Mouse (Mus musculus) MEL (cell line): Measurements from ENCODE around the gene Ate1. TPM values are rescaled to one million over a fixed set of nuclear protein-coding genes. Genes with fewer than 3 reads are reported as not detected.

Source experiments
- DNase-seq: peaks from one replicate; pipeline ENCODE4 v3.0.0; 2011; ENCODE audit warnings: low read depth, low spot score
- H3K27ac ChIP-seq: 2 replicates; pipeline ENCODE4 v1.5.1; 2012; ENCODE audit warnings: low read depth, mild to moderate bottlenecking, control low read depth, low read length, moderate library complexity; ENCODE audit not compliant: control insufficient read depth
- H3K27me3 ChIP-seq, 2 experiments: fragments of 150-350 bp in 1 of 2; sonication (generic) in 1 of 2; 2 replicates each; pipeline ENCODE4 v1.6.1; 2012; ENCODE audit warnings: low read length in 2 of 2, mild to moderate bottlenecking in 2 of 2, improper control_type of control experiment in 1 of 2, moderate library complexity in 1 of 2; ENCODE audit not compliant: insufficient read depth in 2 of 2, control insufficient read depth in 1 of 2
- H3K36me3 ChIP-seq, 2 experiments: 2 replicates each; pipeline ENCODE4 v1.6.1; 2012 to 2014; ENCODE audit warnings: low read length in 2 of 2, improper control_type of control experiment in 1 of 2, inconsistent platforms in 1 of 2, mild to moderate bottlenecking in 1 of 2; ENCODE audit not compliant: insufficient read depth in 2 of 2, control insufficient read depth in 1 of 2
- H3K4me1 ChIP-seq, 2 experiments: fragments of 150-350 bp in 1 of 2; sonication (generic) in 1 of 2; 2 replicates each; pipeline ENCODE4 v1.6.1; 2012; ENCODE audit warnings: low read length in 2 of 2, improper control_type of control experiment in 1 of 2, mild to moderate bottlenecking in 1 of 2; ENCODE audit not compliant: insufficient read depth in 2 of 2, control insufficient read depth in 1 of 2
- H3K4me3 ChIP-seq, 2 experiments: fragments of 150-350 bp in 1 of 2; sonication (generic) in 1 of 2; 2 replicates each; pipeline ENCODE4 v1.5.1; 2012; ENCODE audit warnings: low read depth in 2 of 2, low read length in 2 of 2, mild to moderate bottlenecking in 2 of 2, moderate library complexity in 2 of 2, control low read depth in 1 of 2, improper control_type of control experiment in 1 of 2; ENCODE audit not compliant: control insufficient read depth in 1 of 2, insufficient read depth in 1 of 2
- H3K79me2 ChIP-seq: 2 replicates; pipeline ENCODE4 v1.6.1; 2012; ENCODE audit warnings: mild to moderate bottlenecking, low read length, moderate library complexity; ENCODE audit not compliant: control insufficient read depth, poor library complexity, insufficient read depth
- H3K9ac ChIP-seq: 2 replicates; pipeline ENCODE4 v1.6.1; 2012; ENCODE audit warnings: low read depth, mild to moderate bottlenecking, control low read depth, low read length, moderate library complexity; ENCODE audit not compliant: control insufficient read depth, poor library complexity, severe bottlenecking
- H3K9me3 ChIP-seq: fragments of 150-350 bp; sonication (generic); replicated peaks from 2 replicates; pipeline ENCODE4 v1.6.1; 2012; ENCODE audit warnings: mild to moderate bottlenecking, low read length, improper control_type of control experiment, moderate library complexity; ENCODE audit not compliant: insufficient read depth
- CHD1 ChIP-seq: IDR thresholded peaks from 2 replicates; pipeline ENCODE4 v1.6.1; 2012; ENCODE audit warnings: low read depth, mild to moderate bottlenecking, inconsistent platforms, low read length, improper control_type of control experiment
- E2F4 ChIP-seq: IDR thresholded peaks from 2 replicates; pipeline ENCODE4 v1.6.1; 2011; ENCODE audit warnings: low read depth, low read length, improper control_type of control experiment, borderline replicate concordance
- ELF1 ChIP-seq: IDR thresholded peaks from 2 replicates; pipeline ENCODE4 v1.6.1; 2014; ENCODE audit warnings: low read depth, mild to moderate bottlenecking, inconsistent platforms, low read length, improper control_type of control experiment, moderate library complexity
- EP300 ChIP-seq, 2 experiments: IDR thresholded peaks; 2 replicates each; pipeline ENCODE4 v1.6.1; 2011; ENCODE audit warnings: improper control_type of control experiment in 2 of 2, low read length in 2 of 2, low read depth in 1 of 2, mild to moderate bottlenecking in 1 of 2
- GATA1 ChIP-seq: IDR thresholded peaks from 2 replicates; pipeline ENCODE4 v1.6.1; 2011; ENCODE audit warnings: low read depth, low read length, improper control_type of control experiment
- JUND ChIP-seq: IDR thresholded peaks from 2 replicates; pipeline ENCODE4 v1.6.1; 2011; ENCODE audit warnings: low read depth, mild to moderate bottlenecking, improper control_type of control experiment, low read length
- MAFK ChIP-seq: IDR thresholded peaks from 2 replicates; pipeline ENCODE4 v1.6.1; 2011; ENCODE audit warnings: low read depth, mild to moderate bottlenecking, low read length, improper control_type of control experiment, borderline replicate concordance
- MAX ChIP-seq: IDR thresholded peaks from 2 replicates; pipeline ENCODE4 v1.6.1; 2011; ENCODE audit warnings: low read length, improper control_type of control experiment
- MEF2A ChIP-seq: IDR thresholded peaks from 2 replicates; pipeline ENCODE4 v1.6.1; 2014; ENCODE audit warnings: low read depth, mild to moderate bottlenecking, inconsistent platforms, low read length, improper control_type of control experiment; ENCODE audit not compliant: poor library complexity, insufficient replicate concordance, severe bottlenecking; ENCODE audit errors: extremely low read depth
- MYB ChIP-seq: IDR thresholded peaks from 2 replicates; pipeline ENCODE4 v1.6.1; 2011; ENCODE audit warnings: mild to moderate bottlenecking, low read depth, low read length, improper control_type of control experiment
- NELFE ChIP-seq: IDR thresholded peaks from 2 replicates; pipeline ENCODE4 v1.6.1; 2011; ENCODE audit warnings: low read depth, low read length, improper control_type of control experiment
- NRF1 ChIP-seq: IDR thresholded peaks from 2 replicates; pipeline ENCODE4 v1.6.1; 2014; ENCODE audit warnings: low read depth, mild to moderate bottlenecking, inconsistent platforms, low read length, improper control_type of control experiment, moderate library complexity; ENCODE audit not compliant: poor library complexity, insufficient read depth, severe bottlenecking
- POLR2AphosphoS2 ChIP-seq: IDR thresholded peaks from 2 replicates; pipeline ENCODE4 v1.6.1; 2011; ENCODE audit warnings: low read length, improper control_type of control experiment
- RAD21 ChIP-seq: IDR thresholded peaks from 2 replicates; pipeline ENCODE4 v1.6.1; 2011; ENCODE audit warnings: mild to moderate bottlenecking, low read depth, low read length, improper control_type of control experiment
- RCOR1 ChIP-seq: IDR thresholded peaks from 2 replicates; pipeline ENCODE4 v1.6.1; 2012; ENCODE audit warnings: low read depth, mild to moderate bottlenecking, inconsistent platforms, low read length, improper control_type of control experiment
- SIN3A ChIP-seq: IDR thresholded peaks from 2 replicates; pipeline ENCODE4 v1.6.1; 2012; ENCODE audit warnings: low read length, improper control_type of control experiment, inconsistent platforms
- TBP ChIP-seq: IDR thresholded peaks from 2 replicates; pipeline ENCODE4 v1.8.0; 2011; ENCODE audit warnings: low read depth, low read length, improper control_type of control experiment
- TCF12 ChIP-seq: IDR thresholded peaks from 2 replicates; pipeline ENCODE4 v1.6.1; 2014; ENCODE audit warnings: low read depth, mild to moderate bottlenecking, inconsistent platforms, low read length, improper control_type of control experiment, moderate library complexity
- USF1 ChIP-seq: IDR thresholded peaks from 2 replicates; pipeline ENCODE4 v1.6.1; 2014; ENCODE audit warnings: low read depth, mild to moderate bottlenecking, inconsistent platforms, low read length, improper control_type of control experiment, moderate library complexity
- USF2 ChIP-seq, 2 experiments: IDR thresholded peaks; 2 replicates each; pipeline ENCODE4 v1.6.1; 2011 to 2012; ENCODE audit warnings: improper control_type of control experiment in 2 of 2, low read length in 2 of 2, borderline replicate concordance in 1 of 2, inconsistent platforms in 1 of 2, low read depth in 1 of 2, mild to moderate bottlenecking in 1 of 2; ENCODE audit not compliant: insufficient read depth in 1 of 2
- ZKSCAN1 ChIP-seq: IDR thresholded peaks from 2 replicates; pipeline ENCODE4 v1.6.1; 2012; ENCODE audit warnings: low read depth, mild to moderate bottlenecking, inconsistent platforms, low read length, improper control_type of control experiment, moderate library complexity
- ZMIZ1 ChIP-seq: IDR thresholded peaks from 2 replicates; pipeline ENCODE4 v1.6.1; 2012; ENCODE audit warnings: low read depth, mild to moderate bottlenecking, inconsistent platforms, low read length, improper control_type of control experiment, moderate library complexity
- ZNF384 ChIP-seq: IDR thresholded peaks from 2 replicates; pipeline ENCODE4 v1.6.1; 2012; ENCODE audit warnings: low read depth, mild to moderate bottlenecking, inconsistent platforms, low read length, improper control_type of control experiment
- polyA plus RNA-seq, 2 experiments: library from polyadenylated mRNA; stranded (reverse) in 1 of 2; unstranded in 1 of 2; fragments of >175 nt in 1 of 2; fragments of >200 nt in 1 of 2; gene quantifications; 2 replicates each; pipeline versions ENCODE4 v1.2.1 to v1.2.4; 2012; ENCODE audit warnings: low replicate concordance in 2 of 2, low read depth in 1 of 2; ENCODE audit not compliant: insufficient read length in 2 of 2, insufficient read depth in 1 of 2, missing spikeins in 1 of 2
- total RNA-seq: library from RNA; depleted of rRNA; stranded (reverse); fragments of 300-350 nt; gene quantifications from 2 replicates; pipeline ENCODE4 v1.2.3, GENCODE M21; 2012

Gene Ate1
- total and polyA plus RNA-seq, 3 experiments = 21.9 to 28.6 TPM; not detected in 1

GRCm38 (mm10) chr7:130379886-130380285 is 140.3 kb downstream of the Ate1 start:
- Histone ChIP-seq H3K27ac (no peak overlapping the region), H3K27me3 (no peaks in the 10 kb centered on the region), H3K9ac (no peak overlapping the region), H3K79me2 (no peaks in the 10 kb centered on the region), H3K9me3 (no peaks in the 10 kb centered on the region), H3K4me3 (no peak overlapping the region), H3K36me3 (no peaks in the 10 kb centered on the region), H3K4me1 (no peaks in the 10 kb centered on the region)
- TF ChIP-seq USF2 (IDR thresholded peaks at IDR 0.05; ENCODE audit: borderline replicate concordance in 1 of 2, insufficient read depth in 1 of 2, low read depth in 1 of 2, low read length in 2 of 2) = no peak
- no peak for TF ChIP-seq RCOR1
- TF ChIP-seq ZNF384 = no peak
- TF ChIP-seq NRF1 = no peak
- no peak for TF ChIP-seq CHD1
- TF ChIP-seq MEF2A = no peak
- no peak for TF ChIP-seq JUND
- no peak for TF ChIP-seq POLR2AphosphoS2
- TF ChIP-seq ELF1 = no peak
- DNase-seq = no peak

GRCm38 (mm10) chr7:130378308-130378707 is 141.9 kb downstream of the Ate1 start:
- no peaks in the 10 kb centered on the region for H3K36me3 ChIP-seq
- no peak overlapping the region for H3K4me3 ChIP-seq
- no peaks in the 10 kb centered on the region for H3K79me2 ChIP-seq
- H3K27me3 ChIP-seq = no peaks in the 10 kb centered on the region
- DNase-seq = peak; percentile 44
- H3K9me3 ChIP-seq = no peaks in the 10 kb centered on the region
- H3K4me1 ChIP-seq = no peaks in the 10 kb centered on the region
- H3K27ac ChIP-seq = no peak overlapping the region
- no peak overlapping the region for H3K9ac ChIP-seq
- peak; percentile 29 to 61; a peak in 3 of 4 replicates for TF ChIP-seq EP300 (IDR thresholded peaks at IDR 0.05; ENCODE audit: low read depth in 1 of 2, low read length in 2 of 2)
- TF ChIP-seq MYB = no peak
- peak; percentile 44; the same call in 1 of the 2 replicates for TF ChIP-seq TCF12
- 0 out of 2 replicates have a peak, but pooled peaks have one; percentile 18 for TF ChIP-seq GATA1

GRCm38 (mm10) chr7:130374311-130374710 is 145.9 kb downstream of the Ate1 start:
- H3K79me2 ChIP-seq = no peaks in the 10 kb centered on the region
- no peaks in the 10 kb centered on the region for H3K9me3 ChIP-seq
- no peaks in the 10 kb centered on the region for H3K4me1 ChIP-seq
- no peak for TF ChIP-seq E2F4
- TF ChIP-seq MAFK = no peak
- TF ChIP-seq SIN3A = no peak
- no peak for TF ChIP-seq NRF1
- TF ChIP-seq USF1 = no peak
- no peak for TF ChIP-seq ZKSCAN1
- no peak for TF ChIP-seq ZNF384
- TF ChIP-seq NELFE = no peak
- no peak for TF ChIP-seq POLR2AphosphoS2
- TF ChIP-seq TBP = no peak
- no peak for TF ChIP-seq RAD21
- TF ChIP-seq MAX = no peak
- no peak for TF ChIP-seq USF2 (IDR thresholded peaks at IDR 0.05; ENCODE audit: borderline replicate concordance in 1 of 2, insufficient read depth in 1 of 2, low read depth in 1 of 2, low read length in 2 of 2)
- no peak for TF ChIP-seq ZMIZ1
- no peak for TF ChIP-seq ELF1
- no peak overlapping the region for H3K4me3 ChIP-seq
- no peak overlapping the region for H3K27ac ChIP-seq
- H3K27me3 ChIP-seq = no peaks in the 10 kb centered on the region; a peak in 1 of 4 replicates
- no peak overlapping the region for H3K9ac ChIP-seq
- no peaks in the 10 kb centered on the region for H3K36me3 ChIP-seq
- DNase-seq = no peak
